Mouse (Mus musculus) embryonic facial prominence, embryonic 10.5 days (tissue): ENCODE results near the gene Fgf2. TPM values are rescaled to one million over a fixed set of nuclear protein-coding genes. Genes with fewer than 3 reads are reported as not detected.
A peak's percentile ranks its signal among the peaks of the same experiment; 100 is the strongest.

Experiments
- DNase-seq: peaks from one replicate; pipeline ENCODE4 v3.0.0-alpha.2; 2017; ENCODE audit warnings: low spot score
- H3K27ac ChIP-seq: fragments of 300-500 bp; sonication (generic); replicated peaks from 2 replicates; pipeline ENCODE4 v1.5.1; 2016; ENCODE audit warnings: mild to moderate bottlenecking
- H3K27me3 ChIP-seq: fragments of 300-500 bp; sonication (generic); replicated peaks from 2 replicates; pipeline ENCODE4 v1.6.1; 2016; ENCODE audit warnings: low read depth, mild to moderate bottlenecking; ENCODE audit not compliant: poor library complexity, severe bottlenecking
- H3K36me3 ChIP-seq: fragments of 300-500 bp; sonication (generic); replicated peaks from 2 replicates; pipeline ENCODE4 v1.6.1; 2016; ENCODE audit warnings: mild to moderate bottlenecking, moderate library complexity
- H3K4me1 ChIP-seq: fragments of 300-500 bp; sonication (generic); 2 replicates; pipeline ENCODE4 v1.6.1; 2016
- H3K4me3 ChIP-seq: fragments of 300-500 bp; sonication (generic); 2 replicates; pipeline ENCODE4 v1.5.1; 2016; ENCODE audit warnings: mild to moderate bottlenecking, moderate library complexity
- H3K9me3 ChIP-seq: fragments of 300-500 bp; sonication (generic); 2 replicates; pipeline ENCODE4 v1.6.1; 2016; ENCODE audit warnings: mild to moderate bottlenecking
- WGBS: fragments of 180-500 bp; shearing (Covaris S2); methylation state at CpG from one replicate; pipeline ENCODE4 v1.1.7; 2016; 5-methylcytosine and 5-hydroxymethylcytosine counted together
- polyA plus RNA-seq: library from polyadenylated mRNA; unstranded; fragments of >200 nt; fragmentation: Nextera tagmentation; extraction: Ambion mirVana; gene quantifications from 2 replicates; pipeline ENCODE4 v1.2.1, GENCODE M21; 2016

The Fgf2 gene
- 0.36 and 0.41 TPM in 2 replicates for polyA plus RNA-seq

GRCm38 (mm10) chr3:37348221-37349165 is at the start of gene Fgf2:
TSS of gene Fgf2 (plus strand) at chr3:37348346.
- 1% methylated on average over 75 of the region's 75 CpGs for WGBS

DNA sequence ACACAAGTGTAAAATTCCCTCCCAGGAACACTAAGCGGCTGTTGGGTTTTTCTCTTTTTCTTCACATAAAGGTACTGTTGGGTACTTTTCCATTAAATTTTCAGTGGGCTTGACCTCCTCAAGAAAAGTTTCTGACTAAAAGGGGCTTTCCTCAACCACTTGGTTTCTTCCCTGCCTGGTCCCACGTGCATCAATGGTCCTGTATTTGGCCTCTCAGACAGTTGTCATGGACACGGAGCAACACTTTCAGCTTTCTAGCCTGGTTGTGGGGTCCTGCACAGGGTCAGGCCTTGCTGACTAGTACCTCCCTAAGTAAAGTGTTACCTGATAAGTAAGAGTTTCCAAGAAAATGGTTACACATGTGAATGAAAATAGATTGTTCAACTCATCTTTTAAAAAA is 48.7 kb upstream of the Fgf2 start:
- WGBS: 77% methylated on average over 3 of the region's 3 CpGs
- no peak for DNase-seq
- no peaks in the 10 kb centered on the region for H3K36me3 ChIP-seq
- no peak overlapping the region for H3K4me3 ChIP-seq
- no peaks in the 10 kb centered on the region for H3K27me3 ChIP-seq
- H3K4me1 ChIP-seq: no peaks in the 10 kb centered on the region
- H3K9me3 ChIP-seq: no peaks in the 10 kb centered on the region
- H3K27ac ChIP-seq: no peak overlapping the region

More at GRCm38 (mm10) chr3:37348221-37349165, at the start of gene Fgf2:
- peak within 1 kb of the TSS; percentile 72 for H3K4me3 ChIP-seq
- peak within 1 kb of the TSS; percentile 82 for H3K27ac ChIP-seq
- peaks cover 17% of the 10 kb centered on the region for H3K4me1 ChIP-seq
- H3K27me3 ChIP-seq: peaks cover 63% of the 10 kb centered on the region
- DNase-seq: peak; percentile 65
- no peaks in the 10 kb centered on the region for H3K9me3 ChIP-seq
- H3K36me3 ChIP-seq: no peaks in the 10 kb centered on the region

DNA sequence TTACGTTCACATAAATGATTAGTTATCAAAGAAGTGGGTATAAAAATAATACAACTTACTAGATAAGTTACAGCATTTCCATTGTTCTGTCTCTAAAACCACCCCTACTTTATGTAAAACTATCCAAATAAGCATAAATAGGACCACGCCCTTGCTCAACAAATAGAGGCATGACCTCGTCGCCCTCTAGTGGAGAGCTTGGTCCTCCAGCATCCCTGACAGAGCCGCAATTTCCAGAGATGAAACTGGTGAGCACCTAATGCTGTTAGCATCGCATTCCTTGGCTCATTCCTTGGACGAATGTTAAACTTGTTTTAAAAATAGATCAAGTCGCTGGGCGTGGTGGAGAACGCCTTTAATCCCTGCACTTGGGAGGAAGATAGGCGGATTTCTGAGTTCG is 45.5 kb upstream of the Fgf2 start:
- WGBS: 35% methylated on average over 12 of the region's 12 CpGs
- no peaks in the 10 kb centered on the region for H3K27me3 ChIP-seq
- no peak overlapping the region for H3K4me3 ChIP-seq

GRCm38 (mm10) chr3:37303392-37304139 is 44.6 kb upstream of the Fgf2 start:
- DNase-seq: no peak
- Histone ChIP-seq H3K4me3 (no peak overlapping the region), H3K9me3 (no peaks in the 10 kb centered on the region), H3K27me3 (no peaks in the 10 kb centered on the region), H3K4me1 (no peaks in the 10 kb centered on the region), H3K27ac (no peak overlapping the region), H3K36me3 (no peaks in the 10 kb centered on the region)
- whole genome bisulfite sequencing: 60% methylated on average over 8 of the region's 8 CpGs

More for the DNA sequence above, 45.5 kb upstream of the Fgf2 start:
- Histone ChIP-seq H3K4me1 (no peaks in the 10 kb centered on the region), H3K9me3 (no peaks in the 10 kb centered on the region), H3K36me3 (no peaks in the 10 kb centered on the region), H3K27ac (no peak overlapping the region)
- DNase-seq: peak; percentile 65

GRCm38 (mm10) chr3:37311897-37312369 is 36.2 kb upstream of the Fgf2 start:
- 2% methylated on average over 10 of the region's 10 CpGs for whole genome bisulfite sequencing
- no peak for DNase-seq
- H3K27ac ChIP-seq: peak overlapping the region; percentile 98

GRCm38 (mm10) chr3:37312370-37312941 is 35.7 kb upstream of the Fgf2 start, which contains the start of the genes Bbs12 and Cetn4:
TSS of gene Bbs12 (plus strand) at chr3:37312554.
TSS of gene Cetn4 (minus strand) at chr3:37312708.
- no peaks in the 10 kb centered on the region for H3K9me3 ChIP-seq
- H3K4me3 ChIP-seq: peak within 1 kb of the TSS; percentile 91
- peak within 1 kb of the TSS; percentile 98 for H3K27ac ChIP-seq
- WGBS: under 1% methylated on average over 54 of the region's 54 CpGs
- peaks cover 18% of the 10 kb centered on the region for H3K4me1 ChIP-seq
- no peaks in the 10 kb centered on the region for H3K27me3 ChIP-seq
- peak; percentile 96 for DNase-seq
- H3K36me3 ChIP-seq: no peaks in the 10 kb centered on the region

More at GRCm38 (mm10) chr3:37311897-37312369, 36.2 kb upstream of the Fgf2 start:
- no peaks in the 10 kb centered on the region for H3K9me3 ChIP-seq
- H3K36me3 ChIP-seq: no peaks in the 10 kb centered on the region
- H3K27me3 ChIP-seq: no peaks in the 10 kb centered on the region
- peaks cover 18% of the 10 kb centered on the region for H3K4me1 ChIP-seq
- peak overlapping the region; percentile 91 for H3K4me3 ChIP-seq

GRCm38 (mm10) chr3:37313371-37313770 is 34.8 kb upstream of the Fgf2 start:
- Histone ChIP-seq H3K9me3 (no peaks in the 10 kb centered on the region), H3K27ac (peak overlapping the region; percentile 44; the same call in 1 of the 2 replicates), H3K36me3 (no peaks in the 10 kb centered on the region; the same call in 1 of the 2 replicates), H3K4me1 (peaks cover 18% of the 10 kb centered on the region), H3K27me3 (no peaks in the 10 kb centered on the region), H3K4me3 (peak overlapping the region; percentile 91)
- no peak for DNase-seq
- 38% methylated on average over 1 of the region's 1 CpGs for WGBS

DNA sequence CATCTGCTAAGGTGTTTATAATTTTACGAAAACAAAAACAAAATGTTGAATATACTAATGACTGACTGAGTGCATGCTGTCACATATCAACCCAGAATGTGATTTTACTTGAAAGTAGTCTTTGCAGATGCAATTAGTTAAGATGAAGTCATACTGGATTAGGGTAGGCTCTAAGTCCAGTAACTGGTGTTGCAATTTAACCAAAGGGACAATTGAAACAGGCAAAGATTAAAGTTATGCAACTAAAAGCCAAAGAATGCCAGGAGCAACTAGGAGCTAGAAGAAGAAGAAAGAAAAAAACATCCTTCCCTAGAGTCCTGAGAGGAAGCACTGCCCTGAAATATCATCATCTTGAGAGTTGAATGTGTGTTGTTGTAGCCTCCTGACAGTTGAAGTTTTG is 31.9 kb upstream of the Fgf2 start:
- 93% methylated on average over 1 of the region's 1 CpGs for WGBS
- Histone ChIP-seq H3K4me3 (no peak overlapping the region), H3K9me3 (no peaks in the 10 kb centered on the region), H3K4me1 (peaks cover 18% of the 10 kb centered on the region), H3K36me3 (peaks cover 28% of the 10 kb centered on the region), H3K27ac (no peak overlapping the region), H3K27me3 (no peaks in the 10 kb centered on the region)
- no peak for DNase-seq

DNA sequence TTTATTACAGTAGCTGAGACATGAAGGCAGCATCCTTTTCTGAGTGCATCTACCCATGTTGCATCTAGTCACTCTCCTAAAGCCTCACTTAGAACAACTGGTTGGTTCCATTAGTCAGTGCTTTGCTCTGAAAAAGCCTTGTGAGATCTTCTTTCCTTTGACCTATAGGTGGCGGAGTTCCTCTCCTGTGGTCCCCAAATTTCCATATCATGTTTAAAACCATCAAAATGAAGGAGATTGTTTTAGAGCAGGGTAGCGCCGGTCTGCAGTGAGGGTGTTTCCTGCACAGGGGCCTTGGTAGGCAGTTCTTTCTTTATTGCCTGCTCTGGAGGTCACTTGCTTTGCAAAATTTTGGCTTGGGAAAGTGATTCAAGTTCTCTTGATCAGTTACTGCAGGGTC is 23.8 kb upstream of the Fgf2 start:
- Histone ChIP-seq H3K27ac (no peak overlapping the region), H3K4me1 (no peaks in the 10 kb centered on the region), H3K36me3 (peaks cover 23% of the 10 kb centered on the region), H3K27me3 (no peaks in the 10 kb centered on the region), H3K9me3 (no peaks in the 10 kb centered on the region), H3K4me3 (no peak overlapping the region)
- 50% methylated on average over 3 of the region's 3 CpGs for WGBS
- DNase-seq: no peak

DNA sequence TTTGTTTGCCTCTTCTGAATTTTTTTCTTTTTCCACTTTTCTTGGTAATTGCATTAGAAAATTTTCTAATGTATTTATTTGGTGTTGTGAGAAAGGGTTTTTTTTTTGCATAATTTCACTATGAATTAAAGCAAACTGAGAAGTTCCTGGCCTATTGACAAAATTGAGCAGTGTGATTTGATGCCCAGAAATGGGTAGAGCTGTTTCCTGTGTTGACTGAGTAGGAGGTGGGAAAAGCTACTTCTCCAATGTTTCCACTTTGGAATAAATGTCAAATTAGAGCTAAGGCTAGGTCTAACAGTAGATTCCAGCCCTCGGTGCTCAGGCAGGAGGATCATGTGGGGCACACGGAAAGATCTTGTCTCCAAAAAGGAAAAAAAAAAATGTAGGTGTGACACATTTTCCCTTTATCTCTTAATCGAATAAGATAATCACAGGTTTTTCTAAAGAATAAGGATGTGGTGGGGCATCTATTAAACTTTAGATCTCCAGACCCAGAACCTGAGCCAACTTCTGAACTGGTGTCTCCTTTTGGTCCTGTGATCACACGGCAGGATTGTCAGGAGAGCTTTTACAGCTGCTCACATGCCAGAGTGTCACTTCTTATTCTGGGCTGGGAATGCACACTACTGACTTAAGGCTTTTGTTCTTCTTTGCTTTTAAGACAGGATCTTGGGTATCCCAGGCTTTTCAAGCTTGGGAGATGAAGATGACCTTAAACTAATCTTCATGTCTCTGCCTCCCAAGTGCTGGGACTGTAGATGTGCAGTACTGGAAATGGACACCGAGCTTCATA is 22.6 kb upstream of the Fgf2 start:
- 88% methylated on average over 5 of the region's 5 CpGs for WGBS
- H3K4me1 ChIP-seq: no peaks in the 10 kb centered on the region

GRCm38 (mm10) chr3:37326627-37327026 is 21.5 kb upstream of the Fgf2 start:
- no peak overlapping the region for H3K4me3 ChIP-seq
- no peaks in the 10 kb centered on the region for H3K27me3 ChIP-seq
- no peak overlapping the region for H3K27ac ChIP-seq
- no peaks in the 10 kb centered on the region for H3K4me1 ChIP-seq
- H3K36me3 ChIP-seq: no peaks in the 10 kb centered on the region
- WGBS: 88% methylated on average over 3 of the region's 3 CpGs
- no peaks in the 10 kb centered on the region for H3K9me3 ChIP-seq
- DNase-seq: no peak

More for the DNA sequence above, 22.6 kb upstream of the Fgf2 start:
- no peaks in the 10 kb centered on the region for H3K27me3 ChIP-seq
- H3K27ac ChIP-seq: no peak overlapping the region
- DNase-seq: no peak
- H3K4me3 ChIP-seq: no peak overlapping the region
- peaks cover 11% of the 10 kb centered on the region for H3K36me3 ChIP-seq
- H3K9me3 ChIP-seq: no peaks in the 10 kb centered on the region
